Mouse (Mus musculus): ENCODE measurements around the gene Tcf21. TPM values are rescaled to one million over a fixed set of nuclear protein-coding genes. Genes with fewer than 3 reads are reported as not detected.

Tcf21 gene
- not detected for polyA plus RNA-seq (2012; fragmentation: generic; extraction: Trizol)

DNA sequence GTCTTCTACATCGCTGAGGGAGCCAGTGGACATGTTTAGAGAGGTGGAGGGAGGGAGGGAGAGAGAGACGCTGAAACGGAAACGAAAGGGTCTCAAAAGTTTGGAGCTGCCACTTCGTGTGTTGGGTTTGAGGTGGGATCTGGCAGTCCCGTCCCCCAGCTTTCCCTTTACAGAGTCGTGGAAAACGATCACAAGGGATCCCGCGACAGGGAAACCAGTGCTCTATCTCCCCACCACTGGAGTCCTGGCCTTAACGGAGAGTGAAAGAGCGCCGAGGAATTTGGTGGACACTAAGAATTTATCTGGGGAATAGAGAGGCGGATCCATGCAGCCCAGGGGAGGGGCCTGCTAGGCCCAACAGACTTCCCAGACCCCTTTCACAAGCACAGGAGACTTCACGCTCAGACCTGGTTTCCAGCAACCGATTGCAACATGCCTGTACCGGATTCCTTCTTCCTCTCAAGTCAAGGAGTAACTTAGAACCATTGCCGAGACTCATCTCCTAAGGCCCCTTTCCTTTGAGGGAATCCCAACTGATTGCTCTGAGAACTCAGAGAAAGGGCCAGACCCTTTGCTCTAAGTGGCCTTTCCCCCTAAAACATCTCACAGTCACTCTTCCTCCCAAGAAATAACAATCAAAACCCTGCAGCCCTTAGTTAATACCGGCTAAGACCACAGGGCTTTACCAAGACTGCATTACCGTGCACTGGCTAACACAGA lies at the start of gene Tcf21:
Tcf21 (minus strand) TSS at position 304 of the 720 bp plus-strand sequence.
- no peak for TF ChIP-seq USF1 (IDR thresholded peaks at IDR 0.05; ENCODE audit: low read depth)
- no peak for TF ChIP-seq REST (IDR thresholded peaks at IDR 0.05; ENCODE audit: insufficient read depth, insufficient read length)
- no peak for TF ChIP-seq SRF (IDR thresholded peaks at IDR 0.05; ENCODE audit: control insufficient read depth, insufficient read length, low read depth)
- TF ChIP-seq TCF12 (IDR thresholded peaks at IDR 0.05; ENCODE audit: insufficient read depth, poor library complexity, severe bottlenecking), result no peak
- no peak for TF ChIP-seq E2F4 (IDR thresholded peaks at IDR 0.05; ENCODE audit: insufficient read depth)
- TF ChIP-seq TCF3 (IDR thresholded peaks at IDR 0.05; ENCODE audit: insufficient read length, low read depth), result no peak
- no peak for TF ChIP-seq MAX (IDR thresholded peaks at IDR 0.05; ENCODE audit: low read depth)
- no peak for TF ChIP-seq POLR2A (IDR thresholded peaks at IDR 0.05; ENCODE audit: insufficient read length, low read depth)
- TF ChIP-seq CEBPB (IDR thresholded peaks at IDR 0.05; ENCODE audit: insufficient read depth, poor library complexity, severe bottlenecking), result no peak
- TF ChIP-seq MYOG (IDR thresholded peaks at IDR 0.05; ENCODE audit: control insufficient read depth in 1 of 3, insufficient read depth in 1 of 3, insufficient read length in 2 of 3, low read depth in 2 of 3), result no peak
- Histone ChIP-seq H3K79me2 (ENCODE audit: control insufficient read depth, insufficient read depth) (no peaks in the 10 kb centered on the region), H3K36me3 (ENCODE audit: control insufficient read depth, insufficient read depth) (no peaks in the 10 kb centered on the region), H3K4me3 (no peak within 1 kb of the TSS), H3ac (ENCODE audit: control insufficient read depth, insufficient read length) (no peak within 1 kb of the TSS), H3K4me2 (ENCODE audit: low read depth) (no peak within 1 kb of the TSS), H3K27me3 (ENCODE audit: control insufficient read depth, insufficient read depth, insufficient read length) (peaks cover 44% of the 10 kb centered on the region)

DNA sequence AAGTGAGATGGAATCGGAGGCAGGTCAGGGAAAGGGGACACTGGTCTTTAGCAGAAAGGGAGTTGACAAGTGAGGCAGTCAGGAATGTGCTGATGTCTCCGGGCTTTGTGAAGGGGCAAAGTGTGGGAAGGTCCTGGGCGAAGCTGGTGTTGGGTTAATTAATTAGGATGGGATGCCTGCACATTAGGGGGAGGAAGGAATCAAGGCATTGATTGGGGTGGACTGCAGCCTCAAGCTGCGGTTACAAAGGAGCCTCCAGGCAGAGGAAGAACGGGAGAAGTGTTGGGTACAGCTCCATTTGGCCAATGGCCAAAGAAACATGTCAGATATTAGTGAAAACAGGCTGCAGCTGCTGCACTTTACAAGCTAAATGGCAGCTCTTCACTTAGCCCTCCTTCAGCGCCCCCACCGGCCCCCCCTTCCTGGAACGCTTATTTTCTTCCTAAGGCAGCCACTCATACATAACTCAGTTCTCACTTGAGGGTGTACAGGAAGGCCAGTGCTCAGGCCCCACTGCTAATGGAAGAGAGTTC lies 48.5 kb upstream of the Tcf21 start:
- Histone ChIP-seq H3ac (ENCODE audit: control insufficient read depth, insufficient read length) (no peak overlapping the region), H3K79me2 (ENCODE audit: control insufficient read depth, insufficient read depth) (no peaks in the 10 kb centered on the region), H3K4me3 (no peak overlapping the region), H3K4me2 (ENCODE audit: low read depth) (no peak overlapping the region), H3K27me3 (ENCODE audit: control insufficient read depth, insufficient read depth, insufficient read length) (no peaks in the 10 kb centered on the region), H3K36me3 (ENCODE audit: control insufficient read depth, insufficient read depth) (no peaks in the 10 kb centered on the region)
- TF ChIP-seq REST (IDR thresholded peaks at IDR 0.05; ENCODE audit: insufficient read depth, insufficient read length) (no peak), E2F4 (IDR thresholded peaks at IDR 0.05; ENCODE audit: insufficient read depth) (no peak), TCF3 (IDR thresholded peaks at IDR 0.05; ENCODE audit: insufficient read length, low read depth) (no peak), POLR2AphosphoS2 (IDR thresholded peaks at IDR 0.05; ENCODE audit: insufficient read length, low read depth) (no peak), MYOG (IDR thresholded peaks at IDR 0.05; ENCODE audit: control insufficient read depth in 1 of 3, insufficient read depth in 1 of 3, insufficient read length in 2 of 3, low read depth in 2 of 3) (no peak), USF1 (IDR thresholded peaks at IDR 0.05; ENCODE audit: low read depth) (no peak), TCF12 (IDR thresholded peaks at IDR 0.05; ENCODE audit: insufficient read depth, poor library complexity, severe bottlenecking) (no peak), MYOD1 (IDR thresholded peaks at IDR 0.05; ENCODE audit: control insufficient read depth in 1 of 3, insufficient read length in 2 of 3, low read depth in 2 of 3) (no peak), CEBPB (IDR thresholded peaks at IDR 0.05; ENCODE audit: insufficient read depth, poor library complexity, severe bottlenecking) (no peak), SRF (IDR thresholded peaks at IDR 0.05; ENCODE audit: control insufficient read depth, insufficient read length, low read depth) (no peak), MAX (IDR thresholded peaks at IDR 0.05; ENCODE audit: low read depth) (no peak), POLR2A (IDR thresholded peaks at IDR 0.05; ENCODE audit: insufficient read length, low read depth) (no peak)

DNA sequence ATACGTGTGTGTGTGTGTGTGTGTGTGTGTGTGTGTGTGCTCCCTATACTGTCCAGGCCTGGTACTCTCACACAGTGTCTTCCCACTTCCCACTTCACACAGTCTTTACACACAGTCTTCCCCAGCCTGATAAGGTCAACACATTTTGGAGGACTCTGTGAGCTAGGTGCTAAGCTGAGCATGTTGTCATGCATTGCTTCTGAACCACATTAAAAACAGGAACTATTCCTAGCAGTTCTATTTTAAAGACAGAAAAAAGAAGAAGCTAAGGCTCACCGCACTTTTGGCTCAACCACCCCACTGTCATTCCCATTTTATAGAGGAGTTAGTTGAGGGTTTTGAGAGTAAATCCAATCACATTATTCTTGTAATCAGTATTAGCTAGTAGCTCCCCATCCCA lies 47.2 kb upstream of the Tcf21 start:
- Histone ChIP-seq H3ac (ENCODE audit: control insufficient read depth, insufficient read length) (no peak overlapping the region), H3K36me3 (ENCODE audit: control insufficient read depth, insufficient read depth) (no peaks in the 10 kb centered on the region), H3K27me3 (ENCODE audit: control insufficient read depth, insufficient read depth, insufficient read length) (no peaks in the 10 kb centered on the region), H3K4me3 (no peak overlapping the region), H3K4me2 (ENCODE audit: low read depth) (no peak overlapping the region), H3K79me2 (ENCODE audit: control insufficient read depth, insufficient read depth) (no peaks in the 10 kb centered on the region)
- TF ChIP-seq REST (IDR thresholded peaks at IDR 0.05; ENCODE audit: insufficient read depth, insufficient read length), result no peak
- TF ChIP-seq MYOG (IDR thresholded peaks at IDR 0.05; ENCODE audit: control insufficient read depth in 1 of 3, insufficient read depth in 1 of 3, insufficient read length in 2 of 3, low read depth in 2 of 3), result no peak
- no peak for TF ChIP-seq SRF (IDR thresholded peaks at IDR 0.05; ENCODE audit: control insufficient read depth, insufficient read length, low read depth)
- TF ChIP-seq MYOD1 (IDR thresholded peaks at IDR 0.05; ENCODE audit: control insufficient read depth in 1 of 3, insufficient read length in 2 of 3, low read depth in 2 of 3), result no peak
- TF ChIP-seq USF1 (IDR thresholded peaks at IDR 0.05; ENCODE audit: low read depth), result no peak
- TF ChIP-seq E2F4 (IDR thresholded peaks at IDR 0.05; ENCODE audit: insufficient read depth), result no peak
- TF ChIP-seq CEBPB (IDR thresholded peaks at IDR 0.05; ENCODE audit: insufficient read depth, poor library complexity, severe bottlenecking), result no peak
- no peak for TF ChIP-seq TCF12 (IDR thresholded peaks at IDR 0.05; ENCODE audit: insufficient read depth, poor library complexity, severe bottlenecking)
- TF ChIP-seq MAX (IDR thresholded peaks at IDR 0.05; ENCODE audit: low read depth), result no peak
- no peak for TF ChIP-seq POLR2A (IDR thresholded peaks at IDR 0.05; ENCODE audit: insufficient read length, low read depth)

DNA sequence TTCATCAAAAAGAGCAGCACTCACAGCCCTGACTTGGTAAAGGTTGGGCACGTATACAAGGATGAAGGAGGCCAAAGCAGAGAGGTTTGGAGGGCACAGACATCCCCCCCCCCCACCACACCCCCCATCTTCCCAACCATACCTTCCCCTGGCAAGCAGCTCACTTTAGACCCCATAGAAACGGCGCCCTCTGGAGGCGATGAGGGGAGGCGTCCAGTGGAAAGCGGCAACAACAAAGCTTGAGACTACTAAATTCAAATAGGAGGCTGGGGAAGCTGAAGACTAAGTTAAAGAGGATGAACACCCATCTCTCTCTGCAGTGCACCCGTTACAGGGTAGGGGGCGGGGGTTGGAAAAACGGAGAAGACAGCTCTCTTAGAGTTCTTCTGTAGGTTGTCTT lies 38.1 kb upstream of the Tcf21 start:
- Histone ChIP-seq H3ac (ENCODE audit: control insufficient read depth, insufficient read length) (no peak overlapping the region), H3K4me2 (ENCODE audit: low read depth) (no peak overlapping the region), H3K79me2 (ENCODE audit: control insufficient read depth, insufficient read depth) (no peaks in the 10 kb centered on the region), H3K36me3 (ENCODE audit: control insufficient read depth, insufficient read depth) (no peaks in the 10 kb centered on the region), H3K4me3 (no peak overlapping the region), H3K27me3 (ENCODE audit: control insufficient read depth, insufficient read depth, insufficient read length) (no peaks in the 10 kb centered on the region)
- no peak for TF ChIP-seq E2F4 (IDR thresholded peaks at IDR 0.05; ENCODE audit: insufficient read depth)
- TF ChIP-seq CEBPB (IDR thresholded peaks at IDR 0.05; ENCODE audit: insufficient read depth, poor library complexity, severe bottlenecking), result no peak
- no peak for TF ChIP-seq POLR2A (IDR thresholded peaks at IDR 0.05; ENCODE audit: insufficient read length, low read depth)

DNA sequence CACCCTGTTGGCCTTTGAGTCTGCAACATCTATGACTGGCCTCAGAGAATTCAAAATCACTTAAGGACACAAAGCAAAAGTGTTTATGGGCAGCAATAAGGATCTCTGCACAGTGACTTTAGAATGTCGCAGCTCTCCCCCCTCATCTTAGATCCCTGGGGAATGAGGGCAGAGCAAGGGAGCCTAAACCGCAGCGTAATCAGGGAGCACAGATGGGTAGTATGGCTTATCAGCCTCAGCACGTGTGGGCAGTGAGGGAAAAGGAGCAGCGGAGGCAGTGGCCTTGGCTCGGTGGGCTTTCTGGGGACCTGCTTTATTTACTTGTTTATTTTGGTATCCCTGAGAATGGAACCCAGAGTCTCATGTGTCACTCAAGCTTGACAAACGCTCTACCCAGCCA lies 34.4 kb upstream of the Tcf21 start:
- Histone ChIP-seq H3ac (ENCODE audit: control insufficient read depth, insufficient read length) (no peak overlapping the region), H3K27me3 (ENCODE audit: control insufficient read depth, insufficient read depth, insufficient read length) (peaks cover under 1% of the 10 kb centered on the region), H3K36me3 (ENCODE audit: control insufficient read depth, insufficient read depth) (no peaks in the 10 kb centered on the region), H3K4me2 (ENCODE audit: low read depth) (no peak overlapping the region), H3K4me3 (no peak overlapping the region), H3K79me2 (ENCODE audit: control insufficient read depth, insufficient read depth) (no peaks in the 10 kb centered on the region)
- TF ChIP-seq REST (IDR thresholded peaks at IDR 0.05; ENCODE audit: insufficient read depth, insufficient read length), result no peak

All from myocyte (in vitro differentiated cells).